Mouse (Mus musculus) heart, adult 2 months (tissue): ENCODE measurements around the gene Tnks2. TPM values are rescaled to one million over a fixed set of nuclear protein-coding genes. Genes with fewer than 3 reads are reported as not detected.

Source experiments
- DNase-seq, 2 experiments: peaks; one replicate each; pipeline ENCODE4 v3.0.0; 2021
- H3K27ac ChIP-seq: fragments of 200-600 bp; 2 replicates; pipeline ENCODE4 v1.8.1; 2022
- H3K27me3 ChIP-seq: fragments of 200-500 bp; 2 replicates; pipeline ENCODE4 v1.6.1; 2012; ENCODE audit warnings: mild to moderate bottlenecking, low read length, inconsistent platforms, mixed read lengths; ENCODE audit not compliant: control insufficient read depth, insufficient read depth
- H3K36me3 ChIP-seq: fragments of 200-500 bp; 2 replicates; pipeline ENCODE4 v1.6.1; 2012; ENCODE audit warnings: low read length, inconsistent platforms; ENCODE audit not compliant: control insufficient read depth, insufficient read depth
- H3K4me1 ChIP-seq: fragments of 200-500 bp; 2 replicates; pipeline ENCODE4 v1.6.1; 2011; ENCODE audit warnings: low read length; ENCODE audit not compliant: control insufficient read depth, insufficient read depth
- H3K4me3 ChIP-seq: fragments of 200-600 bp; 2 replicates; pipeline ENCODE4 v1.8.1; 2022
- H3K79me2 ChIP-seq: fragments of 200-500 bp; replicated peaks from 2 replicates; pipeline ENCODE4 v1.6.1; 2012; ENCODE audit warnings: mild to moderate bottlenecking, inconsistent platforms, low read length, moderate library complexity, mixed read lengths; ENCODE audit not compliant: control insufficient read depth, insufficient read depth
- H3K9ac ChIP-seq: fragments of 200-500 bp; 2 replicates; pipeline ENCODE4 v1.6.1; 2012; ENCODE audit warnings: low read depth, mild to moderate bottlenecking, control low read depth, inconsistent platforms, low read length, mixed read lengths
- CTCF ChIP-seq: fragments of 200-600 bp; IDR thresholded peaks from 2 replicates; pipeline ENCODE4 v1.8.1; 2022; ENCODE audit warnings: antibody characterized with exemption, mild to moderate bottlenecking, moderate library complexity
- EP300 ChIP-seq: fragments of 200-500 bp; IDR thresholded peaks from 2 replicates; pipeline ENCODE4 v1.6.1; 2011; ENCODE audit warnings: low read depth, low read length, control low read depth; ENCODE audit not compliant: insufficient read depth
- POLR2A ChIP-seq: fragments of 200-500 bp; IDR thresholded peaks from 2 replicates; pipeline ENCODE4 v1.6.1; 2011; ENCODE audit warnings: mild to moderate bottlenecking, low read depth, low read length, control low read depth; ENCODE audit not compliant: insufficient read depth
- WGBS: fragments of 180-500 bp; shearing (Covaris S2); methylation state at CpG from one replicate; pipeline ENCODE4 v1.1.7; 2018; 5-methylcytosine and 5-hydroxymethylcytosine counted together
- intact Hi-C: fragments of 180-260 bp; cut with DNase I; formaldehyde crosslinking; loops from one replicate; pipeline ENCODE4 v1.15.1; 2025
- polyA plus RNA-seq: library from polyadenylated mRNA; depleted of rRNA; stranded (reverse); fragments of >200 nt; gene quantifications from 2 replicates; pipeline ENCODE4 v1.2.3, GENCODE M21; 2012
- total RNA-seq, 2 experiments: library from RNA; stranded (reverse); gene quantifications; 2 replicates each; pipeline ENCODE4 v1.2.3; 2021

The Tnks2 gene
- total and polyA plus RNA-seq, 3 experiments: 18.6 to 72.8 (median 69.4) TPM

DNA sequence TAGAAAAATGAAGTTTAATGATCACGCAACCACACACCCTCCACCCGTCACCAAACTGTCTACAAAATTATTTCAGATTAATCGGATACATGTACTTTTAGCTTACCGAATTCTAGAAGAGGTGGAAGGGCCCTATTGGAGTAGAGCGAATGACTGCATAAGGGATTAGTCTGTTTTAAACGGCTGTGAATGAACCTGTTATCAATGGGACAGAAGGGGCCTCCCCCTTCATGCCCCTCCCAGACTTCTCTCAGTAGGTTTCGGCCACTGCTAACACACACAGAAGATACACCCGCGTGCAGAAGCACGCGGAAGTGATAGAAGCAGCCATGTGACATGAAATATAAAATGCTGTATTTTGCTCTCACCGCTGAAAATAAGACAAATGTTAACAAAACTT is 85.4 kb downstream of the Tnks2 start, which contains the start of gene Fgfbp3:
Gene Fgfbp3 (minus strand): TSS at position 150 of the 400 bp plus-strand sequence.
- H3K27ac ChIP-seq: peak within 1 kb of the TSS; percentile 73
- peak within 1 kb of the TSS; percentile 93 for H3K9ac ChIP-seq
- no peaks in the 10 kb centered on the region for H3K36me3 ChIP-seq
- TF ChIP-seq CTCF: no peak
- no peak for TF ChIP-seq POLR2A
- TF ChIP-seq EP300: no peak
- no peaks in the 10 kb centered on the region for H3K79me2 ChIP-seq
- WGBS: 16% methylated on average over 12 of the region's 12 CpGs
- H3K4me3 ChIP-seq: peak within 1 kb of the TSS; percentile 89
- no peaks in the 10 kb centered on the region for H3K4me1 ChIP-seq
- H3K27me3 ChIP-seq: no peaks in the 10 kb centered on the region
- no peak for DNase-seq
- intact Hi-C loops: loop anchor here (2.0 kb wide), 1 partner anchor 23 kb away; no protein-coding TSS in a partner anchor

DNA sequence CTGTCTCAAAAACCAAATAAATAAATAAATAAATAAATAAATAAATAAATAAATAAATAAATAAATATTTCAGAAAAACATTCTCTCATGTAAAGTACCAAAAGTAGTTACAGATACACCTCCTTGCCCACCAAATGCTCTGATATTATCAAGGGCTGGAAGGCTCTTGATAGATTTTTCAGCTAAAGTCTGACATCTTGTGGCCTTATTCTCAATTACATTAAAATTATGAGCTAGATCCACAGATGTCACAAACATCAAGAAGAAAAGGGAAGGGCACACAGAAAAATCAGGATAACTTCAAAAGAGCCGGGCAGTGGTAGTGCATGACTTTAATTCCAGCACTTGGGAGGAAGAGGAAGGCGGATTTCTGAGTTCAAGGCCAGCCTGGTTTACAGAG is 88.0 kb downstream of the Tnks2 start:
- Histone ChIP-seq H3K4me1 (peaks cover 1% of the 10 kb centered on the region; the same call in 1 of the 2 replicates), H3K79me2 (no peaks in the 10 kb centered on the region), H3K27ac (no peak overlapping the region), H3K36me3 (peaks cover 3% of the 10 kb centered on the region), H3K27me3 (no peaks in the 10 kb centered on the region), H3K9ac (no peak overlapping the region), H3K4me3 (no peak overlapping the region)
- peak; percentile 72 for TF ChIP-seq CTCF
- TF ChIP-seq EP300: no peak
- DNase-seq: no peak
- intact Hi-C loops: loop anchor here (1.0 to 10.0 kb wide), 2 partner anchors 106 to 317 kb away; no protein-coding TSS in a partner anchor
- WGBS: 16% methylated on average over 2 of the region's 2 CpGs

DNA sequence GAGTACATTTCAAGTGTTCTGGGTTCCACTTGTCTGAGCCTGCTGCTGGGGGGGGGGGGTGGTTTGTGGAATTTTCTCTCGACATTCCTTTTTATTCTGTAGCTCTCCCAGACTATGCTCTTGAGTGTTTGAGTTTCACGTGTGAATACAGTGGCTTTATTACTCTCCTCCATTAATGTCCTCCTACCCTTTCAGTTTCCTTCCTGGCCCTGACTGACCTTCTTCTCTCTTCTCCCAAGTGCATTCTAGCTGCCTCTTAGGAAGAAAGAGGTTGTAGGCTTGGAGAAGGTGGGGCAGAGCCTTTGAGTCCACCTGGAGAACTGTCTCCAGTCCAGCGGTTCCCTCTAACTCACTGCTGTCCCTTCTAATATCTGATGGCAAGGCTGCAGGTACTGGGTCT is 88.9 kb downstream of the Tnks2 start:
- no peak for DNase-seq
- TF ChIP-seq POLR2A (no peak), CTCF (no peak), EP300 (no peak)
- Histone ChIP-seq H3K27me3 (no peaks in the 10 kb centered on the region), H3K4me3 (no peak overlapping the region), H3K79me2 (no peaks in the 10 kb centered on the region), H3K9ac (no peak overlapping the region), H3K4me1 (peaks cover 2% of the 10 kb centered on the region; the same call in 1 of the 2 replicates), H3K36me3 (peaks cover 8% of the 10 kb centered on the region), H3K27ac (no peak overlapping the region)
- WGBS: 58% methylated on average over 3 of the region's 3 CpGs
- intact Hi-C loops: loop anchor here (1.0 to 10.0 kb wide), 2 partner anchors 107 to 318 kb away; no protein-coding TSS in a partner anchor

DNA sequence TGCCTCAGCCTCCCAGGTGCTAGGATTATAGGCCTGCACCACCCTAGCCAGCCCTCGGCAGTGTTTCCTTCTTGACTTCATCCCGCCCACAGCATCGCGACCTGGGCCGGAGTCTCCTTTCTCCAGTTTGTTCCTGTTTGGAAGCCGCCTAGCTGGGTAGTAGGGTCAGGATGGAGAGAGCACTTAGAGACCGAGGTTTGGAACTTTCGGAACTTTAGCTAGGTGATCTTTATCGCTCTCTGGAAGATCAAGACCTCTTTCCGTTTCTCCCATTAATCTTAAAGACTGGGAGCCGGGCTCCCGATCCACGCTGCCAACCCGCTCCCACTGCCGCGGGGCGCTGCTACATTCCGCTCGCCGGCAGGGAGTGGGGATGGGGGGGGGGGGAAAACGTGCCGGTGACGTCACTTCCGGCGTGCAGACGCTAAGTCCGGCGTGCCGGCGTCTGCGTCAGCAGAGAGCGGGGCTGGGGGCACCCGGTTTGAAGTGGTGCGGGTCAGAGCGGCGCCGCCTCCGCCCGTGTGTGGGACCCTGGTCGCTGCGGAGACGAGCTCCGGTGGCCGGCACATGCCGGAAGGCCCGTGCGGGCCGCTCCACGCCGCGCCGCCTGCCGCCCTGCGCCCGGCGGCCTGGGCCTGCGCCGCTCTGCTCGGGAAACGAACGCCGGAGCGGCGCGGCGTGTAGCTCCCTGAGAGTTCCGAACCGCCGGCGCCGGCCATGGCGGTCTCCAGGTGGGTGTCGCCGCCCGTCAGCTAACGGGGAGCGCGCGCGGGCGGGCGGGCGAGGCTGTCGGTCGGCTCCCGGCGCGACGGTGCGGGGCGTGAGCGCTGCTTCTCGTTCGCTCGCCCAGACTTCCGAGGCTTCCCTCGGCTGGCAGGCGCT is 91.9 kb downstream of the Tnks2 start, which contains the start of gene Btaf1:
Gene Btaf1 (plus strand): TSS at position 409 of the 882 bp plus-strand sequence.
- H3K36me3 ChIP-seq: peaks cover 8% of the 10 kb centered on the region
- TF ChIP-seq POLR2A (peak; percentile 88), EP300 (peak; percentile 43; the same call in 1 of the 2 replicates), CTCF (peak; percentile 22; the same call in 1 of the 2 replicates)
- intact Hi-C loops: loop anchor here (5.0 to 10.0 kb wide), 2 partner anchors 89 to 321 kb away; no protein-coding TSS in a partner anchor
- peak within 1 kb of the TSS; percentile 60 for H3K4me3 ChIP-seq
- DNase-seq: peak; percentile 88 to 90
- peak within 1 kb of the TSS; percentile 97 for H3K27ac ChIP-seq
- under 1% methylated on average over 95 of the region's 98 CpGs for WGBS
- H3K79me2 ChIP-seq: peaks cover 1% of the 10 kb centered on the region; the same call in 1 of the 2 replicates
- H3K27me3 ChIP-seq: no peaks in the 10 kb centered on the region
- peaks cover 2% of the 10 kb centered on the region for H3K4me1 ChIP-seq
- H3K9ac ChIP-seq: peak within 1 kb of the TSS; percentile 92

DNA sequence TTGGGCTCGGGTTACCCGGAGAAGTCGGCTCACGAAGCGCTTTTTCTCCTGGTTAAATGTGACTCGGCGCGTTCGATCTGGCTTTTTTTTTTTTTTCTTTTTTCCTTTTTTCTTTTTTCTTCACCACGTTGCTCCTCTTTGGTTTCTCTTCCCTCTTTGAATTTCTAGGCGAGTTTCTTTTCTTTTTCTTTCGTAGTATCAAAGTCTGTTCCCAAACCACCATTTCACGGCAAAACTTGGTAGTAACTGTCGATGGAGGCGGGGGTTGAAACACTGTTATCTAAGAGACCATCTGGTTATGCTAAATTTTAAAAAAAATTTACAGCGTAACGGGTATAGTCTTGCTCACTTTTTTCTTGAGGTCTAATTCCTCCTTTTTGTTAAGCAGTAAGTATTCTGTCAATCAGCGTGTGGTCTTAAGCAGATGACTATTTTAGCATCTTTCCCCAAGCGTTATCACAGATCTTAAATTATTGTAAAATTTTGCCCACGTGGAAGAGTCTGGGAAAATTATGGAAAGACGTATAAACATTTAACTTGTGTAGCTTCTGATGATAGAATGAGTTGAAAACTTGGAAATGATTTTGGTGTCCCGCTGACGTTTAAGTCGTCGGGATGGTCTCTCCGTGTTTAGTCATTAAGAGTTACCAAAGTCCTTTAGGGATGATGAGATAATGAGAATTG is 92.7 kb downstream of the Tnks2 start:
- intact Hi-C loops: loop anchor here (5.0 to 10.0 kb wide), 2 partner anchors 89 to 322 kb away; no protein-coding TSS in a partner anchor
- Histone ChIP-seq H3K4me3 (peak overlapping the region; percentile 60), H3K79me2 (peaks cover 1% of the 10 kb centered on the region; the same call in 1 of the 2 replicates), H3K9ac (peak overlapping the region; percentile 92), H3K36me3 (peaks cover 8% of the 10 kb centered on the region), H3K4me1 (peaks cover 2% of the 10 kb centered on the region), H3K27me3 (no peaks in the 10 kb centered on the region), H3K27ac (peak overlapping the region; percentile 97)
- no peak for DNase-seq
- WGBS: 1% methylated on average over 26 of the region's 26 CpGs
- no peak for TF ChIP-seq CTCF
